Mouse (Mus musculus) forebrain, embryonic 14.5 days (tissue): Measurements from ENCODE around the gene Notch1. TPM values are rescaled to one million over a fixed set of nuclear protein-coding genes. Genes with fewer than 3 reads are reported as not detected.

Experiments
- ATAC-seq: fragments of 200-750 bp; cut with Nextera tagmentation; 2 replicates; pipeline ENCODE4 v1.8.0; 2017; ENCODE audit warnings: mild to moderate bottlenecking, moderate library complexity
- DNase-seq: peaks from one replicate; pipeline ENCODE4 v3.0.0-alpha.2; 2015; ENCODE audit warnings: low spot score
- H3K27ac ChIP-seq: fragments of 300-500 bp; sonication (generic); 2 replicates; pipeline ENCODE4 v1.5.1; 2014; ENCODE audit warnings: low read depth, mild to moderate bottlenecking, control low read depth, low read length, moderate library complexity
- H3K27me3 ChIP-seq: fragments of 300-500 bp; sonication (generic); replicated peaks from 2 replicates; pipeline ENCODE4 v1.6.1; 2014; ENCODE audit warnings: low read length, control low read depth, mixed read lengths; ENCODE audit not compliant: control insufficient read depth, insufficient read depth
- H3K36me3 ChIP-seq: fragments of 300-500 bp; sonication (generic); 2 replicates; pipeline ENCODE4 v1.6.1; 2014; ENCODE audit warnings: low read length, control low read depth; ENCODE audit not compliant: control insufficient read depth, insufficient read depth
- H3K4me1 ChIP-seq: fragments of 300-500 bp; sonication (generic); 2 replicates; pipeline ENCODE4 v1.6.1; 2014; ENCODE audit warnings: antibody characterized with exemption, low read length, control low read depth; ENCODE audit not compliant: control insufficient read depth, insufficient read depth
- H3K4me2 ChIP-seq: fragments of 300-500 bp; sonication (generic); 2 replicates; pipeline ENCODE4 v1.6.1; 2014; ENCODE audit warnings: mild to moderate bottlenecking, control low read depth, low read length
- H3K4me3 ChIP-seq: fragments of 300-500 bp; sonication (generic); 2 replicates; pipeline ENCODE4 v1.5.1; 2014; ENCODE audit warnings: low read depth, low read length, control low read depth
- H3K9ac ChIP-seq: fragments of 300-500 bp; sonication (generic); 2 replicates; pipeline ENCODE4 v1.6.1; 2014; ENCODE audit warnings: mild to moderate bottlenecking, low read length, control low read depth, moderate library complexity
- H3K9me3 ChIP-seq: fragments of 300-500 bp; sonication (generic); replicated peaks from 2 replicates; pipeline ENCODE4 v1.6.1; 2016; ENCODE audit warnings: low read length, control low read depth, mixed read lengths; ENCODE audit not compliant: control insufficient read depth
- WGBS: fragments of 180-500 bp; shearing (Covaris S2); extraction: QIAGEN DNeasy Blood & Tissue Kit; methylation state at CpG from one replicate; pipeline ENCODE4 v1.1.7; 2014; 5-methylcytosine and 5-hydroxymethylcytosine counted together
- polyA plus RNA-seq: library from polyadenylated mRNA; unstranded; fragments of >200 nt; fragmentation: Nextera tagmentation; extraction: Ambion mirVana; gene quantifications from 2 replicates; pipeline ENCODE4 v1.2.1, GENCODE M21; 2014

Gene Notch1
- polyA plus RNA-seq, 1 experiment from 2014 or later: 32.3 TPM

DNA sequence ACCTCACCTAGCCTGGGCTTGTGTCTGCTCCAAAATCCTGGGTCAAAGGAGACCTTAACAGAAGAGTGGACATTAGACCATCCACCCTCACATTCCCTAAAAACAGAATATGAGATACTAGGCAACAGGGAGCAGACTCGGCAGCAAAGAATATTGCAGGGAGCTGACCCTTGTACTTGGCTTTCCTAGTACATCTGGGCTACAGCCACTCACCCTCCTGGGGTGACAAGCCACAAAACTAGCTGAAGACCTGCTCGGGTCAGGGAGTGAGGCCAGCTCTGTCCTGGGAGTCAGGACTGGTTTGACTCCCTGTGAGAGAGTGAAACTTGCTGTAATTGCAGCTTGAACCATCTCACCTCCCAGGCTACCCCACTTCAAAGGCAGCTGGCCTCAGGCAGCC is 23.1 kb upstream of the Notch1 start:
- Histone ChIP-seq H3K9me3 (no peaks in the 10 kb centered on the region), H3K27me3 (no peaks in the 10 kb centered on the region), H3K4me1 (peaks cover 20% of the 10 kb centered on the region), H3K9ac (no peak overlapping the region), H3K36me3 (no peaks in the 10 kb centered on the region), H3K4me2 (no peak overlapping the region), H3K4me3 (no peak overlapping the region), H3K27ac (no peak overlapping the region)
- DNase-seq (no peak), ATAC-seq (no peak)
- 73% methylated on average over 2 of the region's 2 CpGs for WGBS

GRCm38 (mm10) chr2:26535517-26536045 is 19.1 kb upstream of the Notch1 start:
- H3K4me1 ChIP-seq: peaks cover 21% of the 10 kb centered on the region

GRCm38 (mm10) chr2:26534616-26535015 is 18.2 kb upstream of the Notch1 start:
- Histone ChIP-seq H3K36me3 (no peaks in the 10 kb centered on the region), H3K27me3 (no peaks in the 10 kb centered on the region), H3K27ac (peak overlapping the region; percentile 65; the same call in 1 of the 2 replicates), H3K4me1 (peaks cover 17% of the 10 kb centered on the region), H3K9ac (no peak overlapping the region), H3K9me3 (no peaks in the 10 kb centered on the region), H3K4me3 (no peak overlapping the region), H3K4me2 (no peak overlapping the region)
- 60% methylated on average over 2 of the region's 2 CpGs for WGBS
- DNase-seq (no peak), ATAC-seq (no peak)

More at GRCm38 (mm10) chr2:26535517-26536045, 19.1 kb upstream of the Notch1 start:
- Histone ChIP-seq H3K27ac (peak overlapping the region; percentile 61), H3K4me3 (no peak overlapping the region), H3K4me2 (no peak overlapping the region), H3K36me3 (no peaks in the 10 kb centered on the region), H3K9ac (no peak overlapping the region), H3K9me3 (no peaks in the 10 kb centered on the region), H3K27me3 (no peaks in the 10 kb centered on the region)
- DNase-seq (peak; percentile 77), ATAC-seq (peak; percentile 67)
- 4% methylated on average over 4 of the region's 4 CpGs for WGBS

DNA sequence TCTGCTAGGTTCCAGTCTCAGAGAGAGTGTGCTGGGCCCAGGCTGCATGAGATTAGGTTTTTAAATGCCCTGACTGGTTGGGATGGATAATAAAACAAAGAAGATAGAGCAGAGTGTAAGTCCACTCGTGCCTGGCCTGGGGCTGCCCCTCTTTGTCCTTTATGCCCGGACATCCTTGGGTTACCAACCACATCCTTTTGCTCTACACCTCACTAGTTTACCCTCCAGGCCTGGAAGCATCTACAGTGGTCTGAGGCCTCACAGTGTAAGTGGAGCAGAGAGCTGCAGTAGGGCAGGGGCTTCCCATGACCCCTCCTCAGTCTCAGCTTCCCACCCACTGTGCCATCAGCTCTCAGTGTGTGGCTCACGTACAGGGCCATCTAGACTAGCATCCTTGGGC is 17.7 kb upstream of the Notch1 start:
- Histone ChIP-seq H3K4me2 (no peak overlapping the region), H3K27ac (peak overlapping the region; percentile 65), H3K4me1 (peaks cover 17% of the 10 kb centered on the region), H3K27me3 (no peaks in the 10 kb centered on the region), H3K9me3 (no peaks in the 10 kb centered on the region), H3K9ac (no peak overlapping the region), H3K4me3 (no peak overlapping the region), H3K36me3 (no peaks in the 10 kb centered on the region)
- WGBS: 73% methylated on average over 3 of the region's 3 CpGs
- ATAC-seq (no peak), DNase-seq (no peak)

DNA sequence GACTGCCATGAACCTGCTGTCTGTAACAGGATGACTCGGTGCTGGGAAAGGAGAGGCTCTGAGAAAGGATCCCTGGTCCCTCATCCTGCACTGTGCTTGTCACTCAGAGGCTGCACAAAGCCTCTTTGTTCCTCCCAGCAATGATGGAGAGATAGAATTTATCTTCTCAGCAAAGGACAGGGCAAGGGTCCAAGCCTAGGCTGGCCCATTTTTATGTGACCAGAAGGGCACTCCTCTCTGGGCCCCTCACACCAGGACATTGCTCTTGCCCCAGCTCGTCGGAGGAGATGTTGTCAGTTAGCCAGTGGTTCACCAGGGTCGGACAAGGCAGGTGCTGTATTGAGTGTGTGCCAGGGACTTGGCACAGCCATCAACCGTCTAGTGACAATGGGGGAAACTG is 16.8 kb upstream of the Notch1 start:
- H3K27ac ChIP-seq: peak overlapping the region; percentile 65
- WGBS: 10% methylated on average over 5 of the region's 5 CpGs
- no peaks in the 10 kb centered on the region for H3K9me3 ChIP-seq
- no peaks in the 10 kb centered on the region for H3K27me3 ChIP-seq
- H3K36me3 ChIP-seq: no peaks in the 10 kb centered on the region
- H3K4me3 ChIP-seq: no peak overlapping the region
- peak overlapping the region; percentile 30; the same call in 1 of the 2 replicates for H3K9ac ChIP-seq
- peak; percentile 55 for DNase-seq
- peak; percentile 57 for ATAC-seq
- peaks cover 17% of the 10 kb centered on the region for H3K4me1 ChIP-seq
- H3K4me2 ChIP-seq: no peak overlapping the region

GRCm38 (mm10) chr2:26531829-26532228 is 15.4 kb upstream of the Notch1 start:
- Histone ChIP-seq H3K9me3 (no peaks in the 10 kb centered on the region), H3K4me2 (no peak overlapping the region), H3K9ac (no peak overlapping the region), H3K4me1 (peaks cover 17% of the 10 kb centered on the region), H3K27ac (no peak overlapping the region), H3K27me3 (no peaks in the 10 kb centered on the region), H3K4me3 (no peak overlapping the region), H3K36me3 (no peaks in the 10 kb centered on the region)
- WGBS: 45% methylated on average over 6 of the region's 6 CpGs
- DNase-seq: no peak
- no peak for ATAC-seq

GRCm38 (mm10) chr2:26529881-26530280 is 13.4 kb upstream of the Notch1 start:
- Histone ChIP-seq H3K9me3 (no peaks in the 10 kb centered on the region), H3K4me2 (no peak overlapping the region), H3K27me3 (no peaks in the 10 kb centered on the region), H3K4me1 (peaks cover 10% of the 10 kb centered on the region; the same call in 1 of the 2 replicates), H3K9ac (no peak overlapping the region), H3K36me3 (no peaks in the 10 kb centered on the region), H3K4me3 (no peak overlapping the region), H3K27ac (no peak overlapping the region)
- WGBS: 85% methylated on average over 3 of the region's 3 CpGs
- no peak for DNase-seq
- ATAC-seq: no peak

- DNase-seq (no peak), ATAC-seq (no peak)
- H3K4me3 ChIP-seq: no peak overlapping the region
- WGBS: 61% methylated on average over 4 of the region's 4 CpGs
- peaks cover 8% of the 10 kb centered on the region; the same call in 1 of the 2 replicates for H3K4me1 ChIP-seq
- H3K27ac ChIP-seq: no peak overlapping the region
- H3K9me3 ChIP-seq: no peaks in the 10 kb centered on the region
- no peak overlapping the region for H3K4me2 ChIP-seq
- no peaks in the 10 kb centered on the region for H3K27me3 ChIP-seq
- no peak overlapping the region for H3K9ac ChIP-seq
- no peaks in the 10 kb centered on the region for H3K36me3 ChIP-seq
These were observed 12.8 kb upstream of the Notch1 start for GRCm38 (mm10) chr2:26529221-26529805.

DNA sequence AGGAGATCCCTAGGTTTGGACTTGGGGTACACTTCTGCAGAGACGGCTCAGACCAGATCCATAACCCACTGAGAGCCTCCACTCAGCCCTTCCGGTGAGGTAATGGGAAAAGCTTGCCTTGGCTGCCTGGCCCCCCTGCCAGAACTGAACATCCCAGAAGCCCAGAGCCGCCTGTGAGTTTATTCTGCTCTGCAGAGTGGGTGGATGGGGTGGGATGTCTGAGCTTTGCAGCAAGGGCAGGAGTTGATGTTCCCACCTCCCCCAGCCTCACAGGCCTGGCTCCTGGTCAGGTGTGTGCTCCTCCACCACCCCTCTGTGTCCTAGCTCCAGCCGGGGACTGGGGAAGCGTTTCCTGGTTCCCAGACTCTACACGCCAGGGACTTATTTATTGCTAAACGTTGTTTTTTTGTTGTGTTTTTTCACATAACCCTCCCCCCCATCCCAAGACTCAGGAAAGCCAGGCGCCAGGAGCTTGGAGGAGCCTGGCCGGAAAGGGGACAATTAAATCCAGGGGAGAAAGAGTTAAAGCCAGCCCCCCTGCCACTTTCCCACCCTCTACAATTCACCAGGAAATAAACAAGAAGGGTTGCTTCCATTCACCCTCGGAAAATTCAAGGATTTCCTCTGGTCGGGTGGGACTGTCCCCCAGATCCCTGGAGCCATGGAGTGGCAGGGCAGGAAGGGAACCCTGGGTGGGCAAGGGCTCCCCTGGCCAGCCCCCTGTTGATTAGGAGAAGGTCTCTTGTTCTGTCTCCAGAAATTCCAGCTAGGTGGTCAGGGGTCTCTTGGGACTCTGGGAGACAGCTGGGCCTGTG is 10.2 kb upstream of the Notch1 start:
- H3K9me3 ChIP-seq: no peaks in the 10 kb centered on the region
- no peak for ATAC-seq
- no peaks in the 10 kb centered on the region for H3K4me1 ChIP-seq
- no peaks in the 10 kb centered on the region for H3K27me3 ChIP-seq
- H3K4me3 ChIP-seq: no peak overlapping the region
- no peak overlapping the region for H3K9ac ChIP-seq
- no peak overlapping the region for H3K4me2 ChIP-seq
- WGBS: 49% methylated on average over 11 of the region's 11 CpGs
- no peaks in the 10 kb centered on the region for H3K36me3 ChIP-seq
- H3K27ac ChIP-seq: no peak overlapping the region
- no peak for DNase-seq
